Mouse (Mus musculus) layer of hippocampus, postnatal 36 days (tissue): Measurements from ENCODE around the gene Clcn2. TPM values are rescaled to one million over a fixed set of nuclear protein-coding genes. Genes with fewer than 3 reads are reported as not detected.

ENCODE experiments used
- DNase-seq, 2 experiments: peaks; one replicate each; pipeline ENCODE4 v3.0.0; 2022
- total RNA-seq, 2 experiments: library from RNA; stranded (reverse); gene quantifications; 2 replicates each; pipeline ENCODE4 v1.2.3; 2021

Gene Clcn2
- total RNA-seq, 2 experiments from 2014 or later = 66.0 to 71.3 TPM

DNA sequence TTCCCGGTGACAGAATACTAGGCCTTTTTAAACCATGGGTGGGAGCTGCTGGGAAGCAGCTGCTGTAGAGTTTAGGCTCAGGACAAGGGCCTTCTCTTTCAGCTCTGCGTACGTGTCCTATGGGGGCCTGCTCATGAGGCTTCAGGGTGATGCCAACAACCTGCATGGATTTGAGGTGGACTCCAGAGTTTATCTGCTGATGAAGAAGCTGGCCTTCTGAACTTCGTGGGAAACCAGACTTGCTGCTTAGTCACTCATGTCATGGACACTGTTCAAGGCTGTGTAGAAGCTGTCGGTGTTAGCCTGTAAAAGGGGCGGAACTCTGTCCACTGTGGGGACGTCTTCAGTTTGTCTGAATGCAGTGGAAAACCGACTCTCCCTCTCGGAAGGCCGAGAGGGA, 4.3 kb upstream of the Clcn2 start:
- DNase-seq = no peak

DNA sequence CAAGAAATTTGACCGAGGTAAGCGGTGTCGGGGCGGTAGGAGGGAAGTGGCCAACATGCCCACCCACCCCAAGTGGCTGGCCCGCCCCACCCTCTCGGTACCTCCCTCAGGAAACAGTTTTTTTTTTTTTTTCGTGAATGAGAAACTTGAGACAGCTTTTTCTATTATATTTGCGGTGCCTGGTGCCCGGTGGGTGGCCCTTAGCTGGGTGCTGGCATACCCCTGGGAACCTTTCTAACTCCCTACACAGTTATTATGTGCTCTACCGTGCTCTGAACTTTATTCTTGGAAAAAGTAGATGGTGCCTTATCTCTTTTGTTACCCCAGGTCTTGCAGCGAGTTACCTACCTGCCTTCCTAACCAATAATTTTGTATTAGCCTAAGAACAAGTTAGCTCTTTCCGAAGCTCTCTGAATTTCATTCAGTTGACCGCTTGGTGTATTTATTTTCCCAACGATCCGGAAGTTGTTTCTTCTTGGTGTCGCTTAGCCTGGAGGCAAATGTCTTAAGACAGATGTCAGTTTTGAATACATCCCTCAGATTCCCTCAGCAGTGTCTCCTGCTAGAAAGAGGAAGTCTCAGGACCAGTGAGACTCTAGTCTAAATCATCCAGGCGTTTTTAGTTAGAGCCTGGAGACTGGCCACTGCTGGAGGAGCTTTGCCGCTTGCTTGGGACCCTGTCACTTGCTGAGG, 578 bp upstream of the Clcn2 start:
- DNase-seq = no peak

DNA sequence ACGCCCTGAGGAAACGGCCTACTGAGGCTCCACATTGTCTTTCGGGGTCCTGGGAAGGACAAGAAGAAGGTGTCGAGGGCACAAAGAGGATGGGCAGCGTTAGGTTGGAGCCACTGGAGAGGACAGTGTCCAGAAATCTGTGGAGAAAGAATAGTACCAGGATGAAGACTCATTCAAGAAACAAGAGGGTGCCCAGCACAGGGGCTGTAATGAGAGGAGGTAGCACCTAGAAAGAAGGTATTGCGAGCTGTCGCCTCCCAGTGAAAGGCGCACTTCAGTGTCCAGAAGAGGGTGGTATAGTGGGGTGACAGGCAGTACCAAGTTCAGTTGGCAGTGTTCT, 735 bp downstream of the Clcn2 start:
- peak in 1 of 2 experiments; percentile 28 for DNase-seq

DNA sequence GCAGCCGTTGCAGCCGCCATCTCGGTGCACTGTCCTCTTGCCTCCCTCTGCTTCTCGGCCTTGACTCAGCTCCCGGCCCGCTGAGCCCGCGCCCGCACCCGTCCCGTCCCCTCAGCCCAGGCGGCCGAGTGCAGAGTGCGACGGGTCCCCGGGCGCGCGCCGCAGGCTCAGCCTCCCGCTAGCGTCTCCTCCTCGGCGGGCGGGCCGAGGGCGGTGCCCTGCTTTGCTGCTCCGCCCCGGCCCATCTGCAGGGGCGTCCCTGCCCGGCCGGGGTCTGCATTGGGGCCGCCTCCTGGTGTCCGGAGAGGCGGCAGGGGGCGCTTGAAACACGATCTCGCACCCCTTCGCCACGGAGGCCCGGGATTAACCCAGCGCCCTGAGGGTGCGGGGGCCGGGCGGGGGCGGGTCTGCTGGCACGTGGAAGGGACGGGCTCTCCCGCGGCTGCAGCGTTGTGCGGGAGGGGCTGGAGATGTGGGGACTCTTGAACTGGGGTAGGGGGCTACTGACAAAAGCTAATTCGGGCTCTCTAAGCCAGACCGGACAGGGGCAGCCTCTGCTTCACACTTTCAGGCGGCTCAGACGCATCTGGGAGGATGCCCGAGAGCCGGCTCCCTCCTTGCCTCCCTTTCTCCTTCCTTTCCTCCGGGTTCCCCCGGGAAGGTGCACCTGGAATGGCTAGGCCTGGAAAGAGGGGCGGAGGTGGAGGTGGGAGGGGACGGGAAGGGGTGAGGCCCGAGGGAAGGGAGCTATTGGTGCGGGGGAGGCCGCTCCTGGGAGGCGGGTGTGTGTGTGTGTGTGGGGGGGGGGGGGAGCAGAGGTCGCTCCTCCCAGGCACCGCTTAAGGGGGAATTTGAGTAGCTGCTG, 1.3 kb downstream of the Clcn2 start:
- DNase-seq = peak; percentile 83 to 87

DNA sequence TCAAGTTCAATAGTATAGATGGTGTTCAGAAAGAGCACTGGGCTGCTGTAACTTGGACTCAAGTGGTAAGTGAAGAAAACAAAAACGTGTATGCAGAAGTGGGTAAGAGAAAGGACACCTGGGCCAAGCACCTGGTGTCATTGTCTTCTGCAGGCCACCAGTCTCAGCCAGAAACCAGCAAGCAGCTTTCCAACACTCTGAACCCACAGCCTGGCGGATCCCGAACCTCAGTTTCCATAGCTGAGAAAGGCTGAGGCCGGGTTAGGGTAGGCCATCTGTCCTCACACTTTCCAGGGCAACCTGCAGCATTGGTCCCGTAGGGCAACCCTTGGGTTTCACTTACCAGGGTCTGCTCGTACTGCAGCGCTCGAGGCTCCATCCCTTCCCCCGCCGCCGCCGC, 2.0 kb downstream of the Clcn2 start:
- no peak for DNase-seq

DNA sequence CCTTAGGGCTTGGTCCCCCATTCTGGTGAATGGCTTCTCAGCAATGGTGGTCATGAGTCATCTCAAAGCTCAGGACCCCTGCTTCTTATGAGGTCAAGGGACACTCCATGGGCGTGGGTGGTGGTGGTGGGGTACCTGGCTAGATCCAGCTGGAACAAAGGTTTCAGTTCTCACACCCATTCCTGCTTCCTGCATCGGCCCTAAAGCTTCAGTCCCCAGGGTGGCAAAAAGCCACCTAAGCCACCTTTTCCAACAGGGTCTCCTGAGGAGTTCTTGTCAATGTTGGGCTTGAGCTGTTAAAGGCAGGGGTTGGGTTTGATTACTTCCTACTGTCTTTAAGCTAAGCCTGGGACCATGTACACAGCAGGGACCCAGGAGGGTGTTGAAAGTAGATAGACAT, 2.4 kb downstream of the Clcn2 start:
- DNase-seq = no peak

DNA sequence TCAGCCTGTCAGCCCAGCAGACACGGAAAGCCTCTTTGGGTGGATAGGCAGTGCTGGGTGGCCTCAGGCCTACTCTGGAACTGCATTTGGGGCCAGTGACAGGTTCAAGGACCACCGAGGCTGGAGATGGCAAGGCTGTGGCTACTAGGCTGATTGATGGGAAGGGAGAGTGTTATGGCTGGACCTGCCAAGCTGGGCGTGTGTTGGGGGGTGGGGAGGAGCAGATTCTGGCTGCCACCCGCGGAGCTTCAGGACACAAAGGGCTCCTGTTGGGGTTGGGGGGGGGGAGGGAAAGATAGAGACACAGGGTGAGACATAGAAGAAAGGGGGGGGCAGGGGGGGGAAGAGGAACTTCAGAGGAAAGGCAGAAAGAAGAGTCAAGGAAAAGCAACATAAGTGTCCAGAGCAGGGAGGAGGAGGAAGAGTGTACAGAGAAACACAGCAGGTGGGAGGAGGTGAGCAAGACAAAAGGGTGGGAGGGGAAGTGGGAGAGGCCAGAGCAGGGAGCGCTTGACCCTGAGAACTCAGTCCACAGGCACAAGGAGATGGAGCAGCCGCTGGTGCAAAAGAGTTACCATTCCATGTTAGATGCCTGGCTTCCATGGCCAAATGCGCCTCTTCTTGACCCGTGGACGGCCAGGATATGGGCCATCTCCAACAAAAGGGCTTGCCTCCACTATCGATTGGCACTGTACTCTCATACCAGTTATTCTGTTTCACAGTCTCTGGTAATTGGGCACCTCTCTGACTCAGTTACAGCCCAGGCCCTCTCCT, 3.1 kb downstream of the Clcn2 start:
- DNase-seq = no peak

DNA sequence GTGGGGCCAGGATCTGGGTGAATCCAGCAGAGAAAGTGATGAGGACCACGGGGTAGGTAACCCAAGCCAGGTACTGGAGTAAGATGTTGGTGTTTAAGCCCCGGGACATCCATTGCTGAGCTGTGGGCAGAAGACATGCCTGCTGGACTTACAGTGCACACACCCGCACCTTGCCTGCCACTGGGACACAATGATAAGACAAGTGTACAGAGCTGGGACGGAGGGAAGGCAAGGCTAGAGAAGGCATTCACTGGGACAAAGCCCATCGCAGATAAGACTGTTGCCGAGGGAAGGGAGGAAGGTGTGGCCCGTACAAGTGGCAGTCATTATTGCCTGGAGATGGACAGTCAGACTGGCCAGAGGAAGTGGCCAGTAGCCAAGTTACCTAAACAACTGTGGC, 4.7 kb downstream of the Clcn2 start:
- DNase-seq = no peak

DNA sequence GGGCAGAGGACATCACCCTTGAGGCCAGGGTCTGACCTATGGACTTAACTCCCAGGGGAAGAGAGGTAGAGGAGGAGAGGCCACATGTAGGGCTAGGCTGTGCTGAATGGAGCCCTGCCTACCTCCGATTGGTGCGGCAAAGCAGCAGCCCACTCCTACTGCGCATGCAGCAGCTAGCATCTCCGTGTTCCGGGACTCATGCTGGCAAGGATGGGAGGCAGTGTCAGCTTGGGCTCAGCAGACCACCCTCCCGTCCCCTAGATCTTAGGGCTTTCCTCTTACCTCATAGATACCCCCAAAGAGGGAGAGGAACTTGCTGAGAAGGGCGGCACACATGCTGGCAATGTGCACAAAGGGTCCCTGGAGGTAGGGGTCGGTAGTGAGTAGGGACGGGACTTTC, 5.4 kb downstream of the Clcn2 start:
- DNase-seq = no peak

DNA sequence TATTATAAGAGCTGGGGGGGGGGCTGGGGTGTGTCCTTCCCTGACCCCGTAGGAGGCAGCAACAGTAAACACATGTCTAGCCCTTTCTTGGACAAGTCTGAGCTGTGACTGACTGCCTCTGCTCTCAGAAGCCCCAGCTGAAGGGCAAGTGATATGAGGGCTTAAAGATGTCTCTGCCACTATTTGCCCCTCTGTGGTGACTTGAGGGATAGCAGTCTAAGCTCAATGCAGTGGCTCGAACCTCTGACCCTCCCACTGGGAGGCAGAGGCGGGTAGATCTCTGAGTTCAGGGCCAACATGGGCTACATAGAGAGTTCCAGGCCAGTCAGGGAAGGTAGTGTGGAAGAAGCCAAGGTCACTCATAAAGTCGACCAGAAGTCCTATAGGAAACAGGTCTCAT, 6.7 kb downstream of the Clcn2 start:
- no peak for DNase-seq

DNA sequence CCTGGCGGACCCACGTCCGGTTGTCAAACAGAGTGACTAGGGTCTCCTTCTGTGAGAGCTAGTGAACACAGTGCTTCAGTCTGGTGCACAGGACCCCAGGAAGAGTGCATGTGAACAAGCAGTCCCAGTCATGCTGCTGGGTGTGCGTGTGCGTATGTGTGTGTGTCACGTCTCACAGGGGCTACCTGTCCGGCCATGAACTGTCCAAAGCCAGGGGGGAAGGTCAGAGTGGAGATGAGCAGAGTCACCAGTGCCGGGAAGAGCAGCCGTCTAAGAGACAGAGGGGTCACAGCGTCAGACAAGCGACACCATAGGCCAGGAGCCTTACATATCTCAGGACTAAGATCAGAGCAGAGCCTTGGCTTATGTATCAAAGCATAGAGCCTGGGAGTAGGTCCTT, 7.2 kb downstream of the Clcn2 start:
- DNase-seq = no peak

DNA sequence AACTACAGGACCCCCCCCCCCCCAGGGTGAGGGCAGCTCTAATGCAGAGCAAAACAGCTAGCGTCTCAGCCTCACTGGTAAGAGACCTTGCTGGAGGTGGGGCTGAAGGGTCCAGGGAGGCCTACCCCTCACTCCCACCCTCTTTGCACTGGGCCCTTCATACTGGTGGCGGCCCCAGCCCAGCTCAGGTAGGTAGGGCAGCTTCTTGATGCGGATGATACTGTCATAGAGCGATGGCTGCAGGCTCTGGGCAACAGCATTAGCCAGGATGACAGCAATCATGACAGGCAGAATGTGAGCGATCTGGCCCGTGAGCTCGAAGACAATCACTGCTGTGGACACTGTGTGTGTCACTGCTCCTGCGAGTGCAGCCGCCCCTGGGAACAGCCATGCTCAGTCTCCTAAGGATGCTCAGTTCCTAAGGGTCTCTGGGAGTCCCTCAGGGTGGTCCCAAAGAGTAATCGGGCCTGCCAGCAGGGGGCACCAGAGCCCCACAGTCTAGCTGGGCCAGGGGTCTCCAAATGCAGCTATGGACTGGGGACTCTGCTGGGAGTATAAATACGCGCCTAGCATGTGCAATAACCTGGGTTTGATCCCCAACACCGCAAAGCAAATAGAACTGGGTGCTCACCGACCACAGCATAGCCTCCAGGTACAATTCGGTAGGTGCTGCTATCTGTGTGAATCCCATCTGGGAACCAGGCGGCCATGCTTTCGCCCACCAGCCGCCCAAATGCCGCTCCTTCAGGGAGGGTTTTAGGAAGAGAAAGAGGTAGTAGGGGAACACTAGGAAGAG, 8.4 kb downstream of the Clcn2 start:
- DNase-seq = no peak

DNA sequence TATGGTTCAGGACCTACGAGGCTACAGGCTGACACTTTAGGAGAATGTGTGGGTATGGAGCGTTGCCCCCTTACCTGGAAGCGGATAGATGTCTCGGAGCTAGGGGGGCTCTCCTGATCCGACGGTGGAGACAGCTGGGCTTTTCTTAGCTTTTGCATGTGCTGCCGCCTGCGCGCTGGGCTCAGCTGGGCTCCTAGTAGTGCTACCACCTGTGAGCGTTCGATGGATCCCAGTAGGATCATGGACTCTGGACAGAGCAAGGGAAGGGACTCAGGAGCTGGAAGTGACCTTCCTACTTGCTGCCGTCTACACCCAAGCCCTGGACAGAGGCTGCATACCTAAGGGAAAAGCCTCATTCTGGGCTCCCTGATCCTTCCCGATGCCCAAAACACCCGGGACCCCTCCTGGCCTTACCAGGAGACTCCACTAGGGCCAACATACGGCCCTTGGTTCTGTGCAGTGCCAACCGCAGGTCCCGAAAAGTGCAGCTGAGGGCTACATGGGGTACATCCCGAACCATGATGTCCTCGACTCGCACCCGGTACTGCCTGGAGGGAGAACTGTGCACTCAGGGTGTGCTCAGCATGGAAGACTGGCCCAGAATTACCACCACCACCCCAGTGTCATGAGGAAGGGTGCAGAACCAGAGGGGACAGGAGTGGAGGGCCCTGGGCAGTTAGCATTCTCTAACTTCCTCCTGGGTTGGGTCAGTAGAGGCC, 9.2 kb downstream of the Clcn2 start:
- no peak for DNase-seq

DNA sequence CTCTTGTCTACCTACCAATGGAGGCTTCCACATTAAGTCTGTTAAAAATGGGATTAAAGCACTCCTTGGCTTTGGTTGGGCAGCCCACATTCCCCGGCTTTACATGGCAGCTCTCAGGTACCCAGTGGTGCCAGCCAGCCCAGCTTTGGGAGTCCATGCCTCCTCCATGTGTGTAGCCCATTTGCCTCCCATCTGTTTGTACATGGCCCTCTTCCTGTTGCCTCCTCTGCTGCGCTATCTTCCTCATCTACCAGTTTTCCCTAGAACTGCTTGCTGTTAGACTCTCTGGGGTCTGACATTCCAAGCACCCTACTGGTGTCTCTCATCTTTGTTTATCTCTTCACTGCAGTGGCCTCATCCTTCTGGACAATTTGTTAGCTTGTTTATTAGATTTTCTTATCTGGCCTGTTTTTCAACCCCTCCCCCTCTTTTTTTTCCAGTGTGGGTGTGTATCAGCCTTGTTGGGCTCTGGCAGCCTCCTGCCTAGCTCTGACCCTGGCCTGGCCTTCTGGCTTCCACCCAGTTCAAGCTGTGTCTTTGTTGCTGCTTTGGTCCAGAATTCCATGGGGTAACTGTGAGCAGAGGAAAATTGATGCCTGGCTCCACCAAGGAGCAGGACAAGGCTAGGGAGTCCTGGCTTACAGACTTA, 11.0 kb downstream of the Clcn2 start:
- DNase-seq = no peak

DNA sequence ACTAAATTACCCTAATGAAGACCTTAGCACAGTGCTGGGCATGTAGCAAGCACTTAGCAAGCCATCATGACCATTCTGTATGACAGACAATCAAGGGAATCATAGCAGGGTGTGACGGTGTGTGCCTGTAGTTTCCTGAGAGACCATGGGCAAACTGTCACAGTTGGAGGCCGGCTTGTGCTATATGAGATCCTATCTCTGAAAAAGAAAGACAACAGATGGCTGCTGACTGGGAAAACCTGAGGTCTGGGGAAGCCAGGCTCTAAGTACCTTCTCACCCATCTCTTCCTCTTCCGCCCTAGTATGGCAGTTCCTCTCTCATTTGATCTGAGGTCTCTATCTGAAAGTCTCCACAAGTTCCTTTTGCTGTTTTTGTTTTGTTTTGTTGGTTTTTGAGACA, 11.8 kb downstream of the Clcn2 start:
- no peak for DNase-seq

DNA sequence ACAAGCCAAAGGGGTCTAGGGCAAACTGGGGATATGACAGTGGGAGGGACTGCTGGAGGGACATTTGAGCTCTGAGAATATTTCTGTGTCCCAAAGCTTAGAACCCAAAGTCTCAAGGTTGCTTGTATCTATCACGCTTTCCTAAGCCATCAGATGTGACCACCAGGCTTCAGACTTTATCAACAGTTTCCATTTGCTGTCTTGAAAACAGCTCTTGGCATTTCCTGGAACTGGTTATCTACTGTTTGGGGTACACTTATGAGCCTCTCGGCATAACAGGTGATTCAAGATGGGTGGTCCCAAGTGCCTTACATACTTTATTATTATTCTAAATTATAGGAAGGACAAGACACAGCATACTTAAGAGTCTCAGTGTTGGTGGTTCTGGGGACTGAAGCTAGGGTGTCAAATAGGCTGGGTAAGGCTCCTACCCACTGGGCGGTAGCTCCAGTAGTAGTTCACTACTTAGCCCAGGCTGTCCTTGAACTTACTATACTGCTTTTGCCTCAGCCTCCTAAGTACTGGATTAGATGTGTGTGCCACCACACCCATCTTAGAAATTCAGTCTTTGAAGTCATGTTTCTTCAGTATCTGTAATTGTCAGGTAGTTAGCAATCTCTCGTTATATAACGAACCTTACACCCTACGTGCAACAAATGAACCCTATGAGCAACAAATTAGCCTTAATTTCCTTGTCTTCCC, 13.7 kb downstream of the Clcn2 start:
- DNase-seq = no peak

DNA sequence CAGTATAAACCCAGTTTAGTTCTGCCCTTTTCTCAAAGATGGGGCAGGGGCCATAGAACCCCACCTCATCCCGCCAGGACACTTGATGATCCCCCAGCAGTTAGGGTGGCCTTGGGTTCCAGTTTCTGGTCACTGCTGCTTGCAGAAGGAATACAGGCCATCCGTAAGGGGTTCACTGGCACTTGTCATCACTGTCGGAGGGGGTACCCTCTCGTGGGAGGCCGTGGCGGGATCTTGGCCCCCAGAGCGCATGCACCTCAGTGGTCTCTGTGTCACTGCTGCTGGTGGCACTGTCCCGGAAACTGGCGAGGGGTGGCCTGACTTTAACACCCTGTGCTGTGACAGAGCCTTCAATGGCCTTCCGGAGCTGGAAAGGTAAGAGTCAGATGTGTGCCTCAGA, 14.5 kb downstream of the Clcn2 start:
- no peak for DNase-seq

DNA sequence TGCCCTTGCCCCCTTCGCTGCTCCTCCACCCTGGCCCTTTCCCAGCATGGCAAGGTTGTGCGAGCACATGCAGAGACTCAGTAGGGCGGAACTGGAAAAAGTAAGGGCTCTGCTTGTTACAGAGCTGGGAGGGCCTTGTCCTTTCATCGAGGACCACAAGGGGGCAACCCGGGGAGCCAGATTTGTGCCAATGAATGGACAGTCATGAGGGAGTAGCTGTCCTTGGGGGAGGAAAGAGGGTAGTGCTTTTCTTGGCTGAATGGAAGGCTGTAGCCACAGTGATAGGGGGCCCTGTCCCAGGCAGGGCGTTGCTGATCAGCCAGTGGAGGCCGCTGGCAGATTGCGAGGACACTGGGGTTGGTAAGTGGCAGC, 15.0 kb downstream of the Clcn2 start:
- no peak for DNase-seq

DNA sequence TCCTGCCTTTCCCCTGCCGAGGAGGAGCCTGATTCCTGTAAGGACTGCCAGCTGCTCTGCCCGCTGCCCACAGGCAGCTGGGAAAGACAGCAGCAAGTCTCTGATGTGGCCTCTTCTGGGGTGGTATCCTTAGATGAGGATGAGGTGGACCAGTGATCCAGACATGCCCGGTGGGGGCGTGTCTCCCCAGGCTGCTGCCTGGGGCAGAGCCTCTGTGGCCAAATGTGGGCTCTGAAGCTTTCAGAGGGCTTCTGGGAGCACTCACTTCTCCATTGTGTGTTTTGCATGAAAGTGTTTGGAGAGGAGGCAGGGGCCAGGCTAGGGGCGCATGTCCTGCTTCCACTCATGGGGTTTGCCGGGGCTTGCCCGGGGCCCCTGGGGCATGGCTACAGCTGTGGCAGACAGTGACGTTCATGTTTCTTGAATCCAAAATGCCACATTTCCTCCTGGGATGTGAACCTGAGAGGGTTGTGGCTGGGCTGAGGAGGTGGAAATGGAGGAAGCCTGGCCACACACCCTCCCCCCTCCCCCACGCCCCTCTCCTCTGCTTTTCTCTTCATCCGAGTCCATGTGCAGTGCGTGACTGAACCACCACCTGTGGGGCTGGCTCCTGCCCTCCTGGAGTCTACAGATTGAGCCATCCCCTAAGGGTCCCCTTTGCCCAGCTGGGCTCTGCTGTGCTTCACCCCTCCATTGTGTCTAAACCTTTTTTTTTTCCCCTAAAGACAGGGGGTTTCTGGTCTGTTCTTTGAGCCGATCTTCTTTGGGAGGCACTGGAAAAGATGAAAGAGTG, 15.6 kb downstream of the Clcn2 start:
- no peak for DNase-seq

DNA sequence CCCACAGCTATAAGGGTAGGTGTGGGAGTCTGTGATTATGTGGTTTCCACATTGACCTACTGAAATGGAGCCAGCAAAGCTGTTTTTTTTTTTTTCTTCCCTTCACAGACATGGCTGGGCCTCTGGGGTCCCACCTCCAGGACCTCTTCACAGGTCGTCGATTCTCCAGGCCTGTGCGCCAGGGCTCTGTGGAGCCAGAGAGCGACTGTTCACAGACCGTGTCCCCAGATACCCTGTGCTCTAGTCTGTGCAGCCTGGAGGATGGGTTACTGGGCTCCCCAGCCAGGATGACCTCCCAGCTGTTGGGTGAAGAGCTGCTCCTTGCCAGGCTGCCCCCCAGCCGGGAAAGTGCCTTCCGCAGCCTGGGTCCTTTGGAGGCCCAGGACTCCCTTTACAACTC, 16.2 kb downstream of the Clcn2 start:
- DNase-seq = no peak
